Mouse (Mus musculus) megakaryocyte, embryonic 14.5 days (primary cell): ENCODE results near the gene Babam2.

Source experiments
- FLI1 ChIP-seq: IDR thresholded peaks from 2 replicates; pipeline ENCODE4 v1.6.1; 2012; ENCODE audit warnings: low read length, inconsistent platforms, mixed read lengths
- GATA1 ChIP-seq: IDR thresholded peaks from 3 replicates; pipeline ENCODE4 v1.6.1; 2012; ENCODE audit warnings: mixed read lengths, low read length, inconsistent platforms, borderline replicate concordance

DNA sequence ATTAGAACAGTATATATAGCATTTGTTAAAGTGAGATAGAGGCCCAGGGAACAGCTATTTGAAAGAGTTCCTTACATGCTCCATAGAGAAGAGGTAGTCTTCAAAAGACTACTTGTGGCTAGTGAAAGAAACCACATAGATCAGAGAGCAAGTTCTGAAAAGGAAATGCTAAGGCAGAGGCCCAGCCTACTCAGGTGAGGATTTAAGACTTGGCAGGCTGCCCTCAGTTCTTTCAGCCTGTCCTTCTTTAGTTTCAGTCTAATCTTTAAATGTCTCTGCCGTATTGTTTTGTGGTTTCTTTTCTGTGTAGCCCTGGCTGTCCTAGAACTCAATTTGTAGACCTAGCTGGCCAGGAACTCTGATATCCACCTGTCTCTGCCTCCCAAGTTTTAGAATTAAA lies 134.1 kb downstream of the Babam2 start:
- no peak for TF ChIP-seq GATA1
- TF ChIP-seq FLI1 = no peak
